Mouse (Mus musculus): ENCODE data around the gene Olfr263. TPM values are rescaled to one million over a fixed set of nuclear protein-coding genes. Genes with fewer than 3 reads are reported as not detected.

The Olfr263 gene
- polyA plus RNA-seq, 1 experiment, result not detected

- Histone ChIP-seq H3K27ac (ENCODE audit: insufficient read depth, low read length) (no peak overlapping the region), H3K36me3 (ENCODE audit: control insufficient read depth, insufficient read depth, low read length) (no peaks in the 10 kb centered on the region), H3K4me3 (ENCODE audit: extremely low read depth, insufficient read depth, insufficient read length) (no peak overlapping the region), H3K4me1 (ENCODE audit: control insufficient read depth, insufficient read depth, insufficient read length) (no peaks in the 10 kb centered on the region), H3K27me3 (ENCODE audit: control insufficient read depth, insufficient read depth, low read length) (0 out of 2 replicates have a peak, but pooled peaks cover 3% of the 10 kb centered on the region)
- 79% methylated on average over 5 of the region's 5 CpGs for WGBS
- TF ChIP-seq CTCF (IDR thresholded peaks at IDR 0.05; ENCODE audit: extremely low read depth, insufficient read depth, insufficient read length, insufficient replicate concordance), result no peak
- no peak for TF ChIP-seq POLR2A (IDR thresholded peaks at IDR 0.05; ENCODE audit: low read depth, low read length)
- no peak for DNase-seq (ENCODE audit: low read depth in 1 of 2, low spot score in 2 of 2)
These were observed 26.4 kb downstream of the Olfr263 start for GRCm38 (mm10) chr13:21155888-21156287.

- no peak for TF ChIP-seq CTCF (IDR thresholded peaks at IDR 0.05; ENCODE audit: extremely low read depth, insufficient read depth, insufficient read length, insufficient replicate concordance)
- Histone ChIP-seq H3K27me3 (ENCODE audit: control insufficient read depth, insufficient read depth, low read length) (0 out of 2 replicates have a peak, but pooled peaks cover 3% of the 10 kb centered on the region), H3K27ac (ENCODE audit: insufficient read depth, low read length) (no peak overlapping the region), H3K4me1 (ENCODE audit: control insufficient read depth, insufficient read depth, insufficient read length) (no peaks in the 10 kb centered on the region), H3K4me3 (ENCODE audit: extremely low read depth, insufficient read depth, insufficient read length) (no peak overlapping the region), H3K36me3 (ENCODE audit: control insufficient read depth, insufficient read depth, low read length) (no peaks in the 10 kb centered on the region)
- DNase-seq (ENCODE audit: low read depth in 1 of 2, low spot score in 2 of 2), result no peak
- 25% methylated on average over 9 of the region's 9 CpGs for WGBS
These were observed 28.6 kb downstream of the Olfr263 start for GRCm38 (mm10) chr13:21158071-21158470.

- TF ChIP-seq CTCF (IDR thresholded peaks at IDR 0.05; ENCODE audit: extremely low read depth, insufficient read depth, insufficient read length, insufficient replicate concordance), result peak; percentile 77; the same call in 1 of the 2 replicates
- TF ChIP-seq POLR2A (IDR thresholded peaks at IDR 0.05; ENCODE audit: low read depth, low read length), result no peak
- no peak overlapping the region for H3K27ac ChIP-seq (ENCODE audit: insufficient read depth, low read length)
- no peaks in the 10 kb centered on the region for H3K4me1 ChIP-seq (ENCODE audit: control insufficient read depth, insufficient read depth, insufficient read length)
- peak in 1 of 2 experiments; percentile 82 for DNase-seq (ENCODE audit: low read depth in 1 of 2, low spot score in 2 of 2)
- H3K4me3 ChIP-seq (ENCODE audit: extremely low read depth, insufficient read depth, insufficient read length), result peak overlapping the region; percentile 61; the same call in 1 of the 2 replicates
- no peaks in the 10 kb centered on the region for H3K36me3 ChIP-seq (ENCODE audit: control insufficient read depth, insufficient read depth, low read length)
- 0 out of 2 replicates have a peak, but pooled peaks cover 3% of the 10 kb centered on the region for H3K27me3 ChIP-seq (ENCODE audit: control insufficient read depth, insufficient read depth, low read length)
- WGBS, result 2% methylated on average over 19 of the region's 19 CpGs
These were observed 29.5 kb downstream of the Olfr263 start for GRCm38 (mm10) chr13:21158785-21159474.

- no peak for TF ChIP-seq CTCF (IDR thresholded peaks at IDR 0.05; ENCODE audit: extremely low read depth, insufficient read depth, insufficient read length, insufficient replicate concordance)
- TF ChIP-seq POLR2A (IDR thresholded peaks at IDR 0.05; ENCODE audit: low read depth, low read length), result no peak
- H3K27ac ChIP-seq (ENCODE audit: insufficient read depth, low read length), result no peak overlapping the region
- 0 out of 2 replicates have a peak, but pooled peaks cover 3% of the 10 kb centered on the region for H3K27me3 ChIP-seq (ENCODE audit: control insufficient read depth, insufficient read depth, low read length)
- H3K4me3 ChIP-seq (ENCODE audit: extremely low read depth, insufficient read depth, insufficient read length), result peak overlapping the region; percentile 61
- under 1% methylated on average over 15 of the region's 15 CpGs for WGBS
- no peaks in the 10 kb centered on the region for H3K4me1 ChIP-seq (ENCODE audit: control insufficient read depth, insufficient read depth, insufficient read length)
- no peak for DNase-seq (ENCODE audit: low read depth in 1 of 2, low spot score in 2 of 2)
- H3K36me3 ChIP-seq (ENCODE audit: control insufficient read depth, insufficient read depth, low read length), result no peaks in the 10 kb centered on the region
These were observed 30.0 kb downstream of the Olfr263 start for GRCm38 (mm10) chr13:21159475-21159819.

GRCm38 (mm10) chr13:21160041-21160511, 30.6 kb downstream of the Olfr263 start:
- Histone ChIP-seq H3K4me3 (ENCODE audit: extremely low read depth, insufficient read depth, insufficient read length) (peak overlapping the region; percentile 61), H3K27ac (ENCODE audit: insufficient read depth, low read length) (no peak overlapping the region), H3K27me3 (ENCODE audit: control insufficient read depth, insufficient read depth, low read length) (0 out of 2 replicates have a peak, but pooled peaks cover 3% of the 10 kb centered on the region), H3K36me3 (ENCODE audit: control insufficient read depth, insufficient read depth, low read length) (no peaks in the 10 kb centered on the region), H3K4me1 (ENCODE audit: control insufficient read depth, insufficient read depth, insufficient read length) (no peaks in the 10 kb centered on the region)
- WGBS, result under 1% methylated on average over 16 of the region's 16 CpGs
- no peak for TF ChIP-seq CTCF (IDR thresholded peaks at IDR 0.05; ENCODE audit: extremely low read depth, insufficient read depth, insufficient read length, insufficient replicate concordance)
- TF ChIP-seq POLR2A (IDR thresholded peaks at IDR 0.05; ENCODE audit: low read depth, low read length), result no peak
- no peak for DNase-seq (ENCODE audit: low read depth in 1 of 2, low spot score in 2 of 2)

GRCm38 (mm10) chr13:21160657-21161590, 31.5 kb downstream of the Olfr263 start:
- no peak for TF ChIP-seq POLR2A (IDR thresholded peaks at IDR 0.05; ENCODE audit: low read depth, low read length)
- TF ChIP-seq CTCF (IDR thresholded peaks at IDR 0.05; ENCODE audit: extremely low read depth, insufficient read depth, insufficient read length, insufficient replicate concordance), result no peak
- peak overlapping the region; percentile 61 for H3K4me3 ChIP-seq (ENCODE audit: extremely low read depth, insufficient read depth, insufficient read length)
- no peaks in the 10 kb centered on the region for H3K36me3 ChIP-seq (ENCODE audit: control insufficient read depth, insufficient read depth, low read length)
- DNase-seq (ENCODE audit: low read depth in 1 of 2, low spot score in 2 of 2), result peak; percentile 82 to 85
- under 1% methylated on average over 32 of the region's 32 CpGs for WGBS
- no peaks in the 10 kb centered on the region for H3K4me1 ChIP-seq (ENCODE audit: control insufficient read depth, insufficient read depth, insufficient read length)
- H3K27ac ChIP-seq (ENCODE audit: insufficient read depth, low read length), result no peak overlapping the region
- H3K27me3 ChIP-seq (ENCODE audit: control insufficient read depth, insufficient read depth, low read length), result 0 out of 2 replicates have a peak, but pooled peaks cover 3% of the 10 kb centered on the region
